Mouse (Mus musculus): ENCODE measurements at regions not wholly inside any gene's neighbourhood (a gene's known extent, or its start where the extent isn't known, plus 50 kb on each side); places are given as distances from the start of the nearest gene placed in this dataset.

DNA sequence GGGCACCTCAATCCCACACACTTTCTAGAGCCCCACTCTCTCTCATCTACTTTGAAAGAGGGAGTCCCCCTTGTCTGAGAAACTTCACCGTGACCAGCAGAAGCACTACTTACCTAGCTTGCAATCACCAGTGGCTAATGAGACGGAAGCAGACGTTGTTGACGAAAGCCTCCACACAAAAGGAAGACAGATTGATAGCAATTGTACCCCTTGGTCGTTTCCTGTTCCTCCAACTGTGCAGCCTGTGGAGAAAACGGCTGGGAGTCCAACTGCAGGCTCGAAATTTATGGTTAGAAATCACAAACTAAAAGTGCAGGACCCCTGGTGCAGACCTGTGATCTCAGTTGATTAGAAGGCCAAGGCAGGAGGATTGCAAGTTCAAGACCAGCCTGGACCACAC, 155.8 kb upstream of the Jarid2 start:
- H3K36me3 ChIP-seq (ENCODE audit: control insufficient read depth), result no peaks in the 10 kb centered on the region
- H3K4me1 ChIP-seq (ENCODE audit: control insufficient read depth), result no peaks in the 10 kb centered on the region
- no peaks in the 10 kb centered on the region for H3K27me3 ChIP-seq (ENCODE audit: control insufficient read depth)
- no peak for TF ChIP-seq GATA1 (IDR thresholded peaks at IDR 0.05; ENCODE audit: low read length)
- TF ChIP-seq TAL1 (IDR thresholded peaks at IDR 0.05; ENCODE audit: low read length), result no peak
- no peak overlapping the region for H3K4me3 ChIP-seq (replicated peaks)
- H3K9me3 ChIP-seq (ENCODE audit: control insufficient read depth, low read length), result no peaks in the 10 kb centered on the region

DNA sequence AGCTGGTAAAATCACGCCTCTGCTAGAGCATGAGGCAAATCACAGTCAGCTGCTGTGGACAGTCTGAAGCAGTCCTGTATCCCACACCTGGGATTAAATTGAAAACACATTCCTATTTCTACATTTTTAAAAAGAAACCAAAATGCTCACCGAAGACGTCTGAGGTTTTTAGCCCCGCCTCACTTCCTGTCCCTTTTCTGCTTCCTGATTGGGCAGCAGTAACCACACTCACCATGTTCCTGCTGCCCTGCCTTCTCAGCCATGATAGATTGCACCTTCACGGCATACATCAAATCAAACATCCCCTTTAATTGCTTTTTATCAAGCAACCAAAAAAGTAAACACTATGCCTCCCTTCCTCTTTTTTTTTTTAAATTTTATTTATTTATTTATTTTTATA, 150.1 kb upstream of the Jarid2 start:
- no peak overlapping the region for H3K4me3 ChIP-seq (replicated peaks)
- no peaks in the 10 kb centered on the region for H3K36me3 ChIP-seq (ENCODE audit: control insufficient read depth)
- TF ChIP-seq GATA1 (IDR thresholded peaks at IDR 0.05; ENCODE audit: low read length) (no peak), TAL1 (IDR thresholded peaks at IDR 0.05; ENCODE audit: low read length) (no peak)
- no peaks in the 10 kb centered on the region for H3K4me1 ChIP-seq (ENCODE audit: control insufficient read depth)
- no peaks in the 10 kb centered on the region for H3K9me3 ChIP-seq (ENCODE audit: control insufficient read depth, low read length)
- H3K27me3 ChIP-seq (ENCODE audit: control insufficient read depth), result peaks cover 28% of the 10 kb centered on the region

DNA sequence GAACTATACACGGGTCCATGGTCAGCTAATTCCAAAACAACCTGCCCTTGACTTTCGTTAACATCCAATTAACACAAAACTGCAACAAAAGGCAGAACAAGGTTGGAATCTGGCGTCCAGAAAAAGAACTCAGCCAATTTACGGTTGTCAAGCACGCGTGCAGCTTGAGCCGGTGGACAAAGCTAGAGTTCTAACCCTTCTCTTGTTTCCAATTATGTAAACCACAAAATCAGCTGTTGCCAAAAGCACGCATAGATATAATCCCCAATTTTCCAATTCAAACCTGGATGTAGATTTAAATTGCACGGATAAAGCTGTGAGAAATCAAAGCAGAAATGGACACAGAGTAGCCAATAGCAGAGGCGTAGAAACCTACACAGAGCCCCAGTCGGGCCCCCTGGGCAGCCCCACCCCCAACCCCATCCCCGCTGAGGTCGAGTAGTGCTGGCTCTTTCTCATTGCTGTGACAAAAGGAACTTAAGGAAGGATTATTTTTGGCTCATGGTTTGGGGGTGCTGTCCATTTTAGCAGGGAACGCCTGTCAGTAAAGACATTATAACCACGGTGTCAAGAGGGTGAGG, 149.0 kb upstream of the Jarid2 start:
- Histone ChIP-seq H3K4me3 (replicated peaks) (no peak overlapping the region), H3K9me3 (ENCODE audit: control insufficient read depth, low read length) (no peaks in the 10 kb centered on the region), H3K4me1 (ENCODE audit: control insufficient read depth) (no peaks in the 10 kb centered on the region), H3K36me3 (ENCODE audit: control insufficient read depth) (no peaks in the 10 kb centered on the region), H3K27me3 (ENCODE audit: control insufficient read depth) (peaks cover 31% of the 10 kb centered on the region)
- TF ChIP-seq TAL1 (IDR thresholded peaks at IDR 0.05; ENCODE audit: low read length) (no peak), GATA1 (IDR thresholded peaks at IDR 0.05; ENCODE audit: low read length) (no peak)

DNA sequence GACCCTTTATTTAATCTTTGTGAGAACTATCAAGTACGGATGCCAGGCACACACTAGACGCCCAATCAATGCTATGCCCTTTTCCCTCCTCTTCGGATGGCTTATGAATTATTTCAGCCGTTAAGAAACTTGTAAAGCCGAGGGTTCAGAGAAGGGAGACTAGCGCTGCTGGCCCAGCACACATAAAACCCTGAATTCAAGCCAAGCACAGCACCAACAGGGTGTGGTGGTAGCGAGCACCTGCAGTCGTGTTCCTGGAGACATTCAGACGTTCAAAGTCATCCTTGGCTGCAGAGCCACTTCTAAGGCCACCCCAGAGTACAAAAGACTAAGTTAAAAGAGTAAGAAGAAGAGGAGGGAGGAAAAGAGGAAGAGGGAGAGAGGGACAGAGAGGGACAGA, 148.5 kb upstream of the Jarid2 start:
- no peak for TF ChIP-seq GATA1 (IDR thresholded peaks at IDR 0.05; ENCODE audit: low read length)
- no peak for TF ChIP-seq TAL1 (IDR thresholded peaks at IDR 0.05; ENCODE audit: low read length)
- Histone ChIP-seq H3K27me3 (ENCODE audit: control insufficient read depth) (peaks cover 31% of the 10 kb centered on the region), H3K9me3 (ENCODE audit: control insufficient read depth, low read length) (no peaks in the 10 kb centered on the region), H3K4me1 (ENCODE audit: control insufficient read depth) (no peaks in the 10 kb centered on the region), H3K4me3 (replicated peaks) (no peak overlapping the region), H3K36me3 (ENCODE audit: control insufficient read depth) (no peaks in the 10 kb centered on the region)

DNA sequence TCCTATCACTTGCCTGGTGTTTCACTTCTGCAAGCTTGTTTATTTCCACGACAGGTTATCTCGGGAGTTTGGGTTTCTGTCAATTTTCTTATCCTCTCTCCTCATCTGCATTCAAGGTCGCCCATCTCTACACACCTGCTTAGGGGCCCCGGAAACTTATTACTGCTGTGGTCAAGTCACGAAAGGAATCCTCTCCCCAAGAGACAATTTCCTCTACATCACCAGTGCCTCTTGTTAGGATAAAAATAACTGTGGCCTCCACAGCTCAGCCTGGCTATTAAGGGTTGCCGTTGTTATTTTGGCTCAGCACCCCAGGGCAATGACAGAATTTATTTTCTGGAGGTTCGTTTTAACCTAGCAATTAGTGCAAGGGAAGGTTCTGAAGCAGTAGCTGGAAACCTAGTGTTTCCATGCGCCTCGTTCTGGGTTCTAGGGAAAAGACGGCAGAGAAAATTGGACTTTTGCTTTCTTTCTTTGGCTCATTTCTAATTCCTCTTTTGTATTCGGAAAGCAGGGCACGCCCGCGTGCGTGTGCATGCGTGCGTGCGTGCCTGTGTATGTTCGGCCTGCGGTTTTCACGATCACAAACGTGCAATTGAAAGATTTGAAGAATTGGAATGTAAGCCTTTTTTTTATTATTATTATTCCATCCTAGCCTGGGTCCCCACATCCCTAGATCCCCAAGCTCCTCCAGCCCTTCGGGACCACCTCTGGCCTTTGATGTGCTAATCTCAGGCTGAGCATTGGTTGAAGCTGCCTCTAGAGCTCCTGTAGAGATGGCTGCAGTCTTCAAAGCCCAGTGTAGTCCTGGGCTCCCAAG, 147.1 kb upstream of the Jarid2 start:
- H3K4me3 ChIP-seq (replicated peaks), result no peak overlapping the region
- H3K9me3 ChIP-seq (ENCODE audit: control insufficient read depth, low read length), result no peaks in the 10 kb centered on the region
- no peaks in the 10 kb centered on the region for H3K4me1 ChIP-seq (ENCODE audit: control insufficient read depth)
- no peaks in the 10 kb centered on the region for H3K36me3 ChIP-seq (ENCODE audit: control insufficient read depth)
- TF ChIP-seq GATA1 (IDR thresholded peaks at IDR 0.05; ENCODE audit: low read length) (no peak), TAL1 (IDR thresholded peaks at IDR 0.05; ENCODE audit: low read length) (no peak)
- H3K27me3 ChIP-seq (ENCODE audit: control insufficient read depth), result peaks cover 34% of the 10 kb centered on the region

DNA sequence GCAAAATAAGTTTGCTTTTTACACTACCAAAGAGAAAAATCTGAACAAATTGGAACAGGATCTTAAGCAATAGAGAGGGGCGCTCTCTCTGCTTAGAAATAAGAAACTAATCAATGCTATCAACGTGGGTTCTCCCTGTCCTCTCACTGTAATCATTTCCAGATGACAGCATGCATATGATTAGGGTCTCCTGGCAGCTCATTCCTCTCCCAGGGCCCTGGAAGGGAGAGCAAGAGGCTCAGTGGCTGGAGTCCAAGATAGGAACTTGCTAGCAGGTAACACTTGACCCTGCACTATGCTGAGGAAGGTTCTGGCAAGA, 146.5 kb upstream of the Jarid2 start:
- Histone ChIP-seq H3K9me3 (ENCODE audit: control insufficient read depth, low read length) (no peaks in the 10 kb centered on the region), H3K36me3 (ENCODE audit: control insufficient read depth) (no peaks in the 10 kb centered on the region), H3K4me3 (replicated peaks) (no peak overlapping the region), H3K27me3 (ENCODE audit: control insufficient read depth) (peaks cover 34% of the 10 kb centered on the region), H3K4me1 (ENCODE audit: control insufficient read depth) (no peaks in the 10 kb centered on the region)
- TF ChIP-seq GATA1 (IDR thresholded peaks at IDR 0.05; ENCODE audit: low read length), result no peak
- TF ChIP-seq TAL1 (IDR thresholded peaks at IDR 0.05; ENCODE audit: low read length), result no peak

DNA sequence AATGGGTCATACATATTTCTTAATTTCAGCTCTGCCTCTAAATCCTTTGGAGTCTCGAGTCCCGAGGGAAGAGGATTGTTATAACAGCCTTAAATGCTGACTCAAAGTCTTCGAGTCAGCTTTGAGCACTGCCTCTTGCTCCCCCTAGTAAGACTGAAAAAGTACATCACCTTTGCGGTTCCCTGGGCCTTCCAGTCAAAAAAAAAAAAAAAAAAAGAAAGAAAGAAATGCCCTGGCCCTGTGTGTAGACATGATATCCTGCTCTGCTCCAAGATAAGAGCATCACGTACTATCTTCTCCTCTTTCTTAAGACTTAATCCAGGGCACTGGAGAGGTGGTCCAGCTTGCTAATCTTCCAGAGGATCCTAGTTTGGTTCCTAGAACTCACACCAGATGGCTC, 145.7 kb upstream of the Jarid2 start:
- Histone ChIP-seq H3K4me1 (ENCODE audit: control insufficient read depth) (no peaks in the 10 kb centered on the region), H3K9me3 (ENCODE audit: control insufficient read depth, low read length) (no peaks in the 10 kb centered on the region), H3K27me3 (ENCODE audit: control insufficient read depth) (peaks cover 36% of the 10 kb centered on the region), H3K36me3 (ENCODE audit: control insufficient read depth) (no peaks in the 10 kb centered on the region), H3K4me3 (replicated peaks) (no peak overlapping the region)
- TF ChIP-seq GATA1 (IDR thresholded peaks at IDR 0.05; ENCODE audit: low read length) (no peak), TAL1 (IDR thresholded peaks at IDR 0.05; ENCODE audit: low read length) (no peak)

DNA sequence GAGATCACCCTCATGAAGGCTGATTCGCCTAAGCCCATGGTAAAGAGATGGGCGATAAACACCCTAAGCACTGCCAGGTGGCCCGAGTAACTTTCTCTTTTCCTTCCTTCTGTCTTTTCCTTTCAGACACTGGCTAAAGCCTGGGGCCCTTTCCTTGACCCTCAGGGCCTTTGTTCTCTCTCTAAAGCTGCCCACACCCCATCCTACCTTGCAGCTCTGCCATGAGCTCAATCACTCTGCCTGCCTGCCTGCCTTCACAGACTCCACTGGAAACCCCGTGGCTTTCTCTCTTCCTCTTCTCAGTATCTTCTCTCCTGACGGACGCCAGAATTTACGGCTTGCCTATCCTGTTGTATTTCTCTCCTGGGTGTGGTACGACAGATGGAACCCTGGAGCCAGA, 145.1 kb upstream of the Jarid2 start:
- no peaks in the 10 kb centered on the region for H3K9me3 ChIP-seq (ENCODE audit: control insufficient read depth, low read length)
- H3K36me3 ChIP-seq (ENCODE audit: control insufficient read depth), result no peaks in the 10 kb centered on the region
- peaks cover 36% of the 10 kb centered on the region for H3K27me3 ChIP-seq (ENCODE audit: control insufficient read depth)
- no peak for TF ChIP-seq GATA1 (IDR thresholded peaks at IDR 0.05; ENCODE audit: low read length)
- no peak for TF ChIP-seq TAL1 (IDR thresholded peaks at IDR 0.05; ENCODE audit: low read length)
- H3K4me1 ChIP-seq (ENCODE audit: control insufficient read depth), result no peaks in the 10 kb centered on the region
- H3K4me3 ChIP-seq (replicated peaks), result no peak overlapping the region

DNA sequence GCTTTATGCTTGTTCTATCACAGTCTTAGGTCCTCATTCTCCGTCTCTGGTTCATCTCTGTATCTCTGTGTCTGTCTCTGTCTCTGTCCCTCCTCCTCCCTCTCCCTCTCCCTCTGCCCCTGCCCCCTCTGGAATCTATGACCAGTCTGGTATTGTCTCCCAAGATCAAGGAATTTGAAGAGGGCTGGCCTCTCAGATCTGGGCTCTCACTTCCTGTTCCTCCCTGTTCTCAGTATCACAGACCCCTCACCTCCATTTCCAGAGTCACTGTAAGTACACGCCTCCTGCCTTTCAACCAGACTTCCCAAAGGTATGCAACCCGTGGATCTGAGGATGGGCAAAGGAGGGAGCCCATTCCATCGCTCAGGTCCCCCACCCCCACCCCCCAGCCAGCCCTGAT, 144.7 kb upstream of the Jarid2 start:
- H3K27me3 ChIP-seq (ENCODE audit: control insufficient read depth), result peaks cover 36% of the 10 kb centered on the region
- no peak overlapping the region for H3K4me3 ChIP-seq (replicated peaks)

More for the DNA sequence above, 144.7 kb upstream of the Jarid2 start:
- Histone ChIP-seq H3K36me3 (ENCODE audit: control insufficient read depth) (no peaks in the 10 kb centered on the region), H3K9me3 (ENCODE audit: control insufficient read depth, low read length) (no peaks in the 10 kb centered on the region), H3K4me1 (ENCODE audit: control insufficient read depth) (no peaks in the 10 kb centered on the region)
- no peak for TF ChIP-seq GATA1 (IDR thresholded peaks at IDR 0.05; ENCODE audit: low read length)
- TF ChIP-seq TAL1 (IDR thresholded peaks at IDR 0.05; ENCODE audit: low read length), result no peak

All from erythroblast, embryonic 14.5 days (primary cell).